Mouse (Mus musculus) A20 (cell line): ENCODE data around the gene Cnot2.

Experiments
- DNase-seq: peaks from one replicate; pipeline ENCODE4 v3.0.0-alpha.2; 2011; ENCODE audit warnings: low read depth, low spot score

Cnot2 gene

GRCm38 (mm10) chr10:116481917-116482316 is 99.4 kb downstream of the Cnot2 start:
- no peak for DNase-seq

GRCm38 (mm10) chr10:116480988-116481387 is 100.3 kb downstream of the Cnot2 start:
- no peak for DNase-seq

- peak; percentile 48 for DNase-seq
Observed at GRCm38 (mm10) chr10:116476559-116476958, 104.8 kb downstream of the Cnot2 start.

GRCm38 (mm10) chr10:116475725-116476124 is 105.6 kb downstream of the Cnot2 start:
- peak; percentile 73 for DNase-seq

- DNase-seq, result peak; percentile 53
Observed at GRCm38 (mm10) chr10:116473759-116474549, 107.4 kb downstream of the Cnot2 start, which contains the start of gene Kcnmb4. Gene Kcnmb4 (minus strand): TSS chr10:116473878.

- DNase-seq, result peak; percentile 52
Observed at GRCm38 (mm10) chr10:116473071-116473758, 108.1 kb downstream of the Cnot2 start.

GRCm38 (mm10) chr10:116472579-116472978 is 108.7 kb downstream of the Cnot2 start:
- DNase-seq, result no peak

- DNase-seq, result no peak
Observed at GRCm38 (mm10) chr10:116470306-116470925, 110.9 kb downstream of the Cnot2 start.

GRCm38 (mm10) chr10:116468094-116468493 is 113.2 kb downstream of the Cnot2 start:
- DNase-seq, result no peak

GRCm38 (mm10) chr10:116463753-116464345 is 117.5 kb downstream of the Cnot2 start:
- DNase-seq, result peak; percentile 80

- DNase-seq, result no peak
Observed at GRCm38 (mm10) chr10:116461443-116461842, 119.9 kb downstream of the Cnot2 start.

GRCm38 (mm10) chr10:116458786-116459185 is 122.5 kb downstream of the Cnot2 start:
- DNase-seq, result no peak

- peak; percentile 16 for DNase-seq
Observed at GRCm38 (mm10) chr10:116452771-116453170, 128.5 kb downstream of the Cnot2 start.

- no peak for DNase-seq
Observed at GRCm38 (mm10) chr10:116450621-116451020, 130.7 kb downstream of the Cnot2 start.

- no peak for DNase-seq
Observed at GRCm38 (mm10) chr10:116448166-116448565, 133.1 kb downstream of the Cnot2 start.

GRCm38 (mm10) chr10:116447176-116447575 is 134.1 kb downstream of the Cnot2 start:
- no peak for DNase-seq

- DNase-seq, result no peak
Observed at GRCm38 (mm10) chr10:116446040-116446439, 135.3 kb downstream of the Cnot2 start.

GRCm38 (mm10) chr10:116444826-116445225 is 136.5 kb downstream of the Cnot2 start:
- no peak for DNase-seq

GRCm38 (mm10) chr10:116444371-116444770 is 136.9 kb downstream of the Cnot2 start:
- DNase-seq, result no peak

- no peak for DNase-seq
Observed at GRCm38 (mm10) chr10:116440946-116441345, 140.4 kb downstream of the Cnot2 start.

- DNase-seq, result no peak
Observed at GRCm38 (mm10) chr10:116440088-116440487, 141.2 kb downstream of the Cnot2 start.

GRCm38 (mm10) chr10:116435455-116435854 is 145.9 kb downstream of the Cnot2 start:
- DNase-seq, result no peak
